Mouse (Mus musculus): ENCODE data around the gene Uckl1.

The Uckl1 gene

DNA sequence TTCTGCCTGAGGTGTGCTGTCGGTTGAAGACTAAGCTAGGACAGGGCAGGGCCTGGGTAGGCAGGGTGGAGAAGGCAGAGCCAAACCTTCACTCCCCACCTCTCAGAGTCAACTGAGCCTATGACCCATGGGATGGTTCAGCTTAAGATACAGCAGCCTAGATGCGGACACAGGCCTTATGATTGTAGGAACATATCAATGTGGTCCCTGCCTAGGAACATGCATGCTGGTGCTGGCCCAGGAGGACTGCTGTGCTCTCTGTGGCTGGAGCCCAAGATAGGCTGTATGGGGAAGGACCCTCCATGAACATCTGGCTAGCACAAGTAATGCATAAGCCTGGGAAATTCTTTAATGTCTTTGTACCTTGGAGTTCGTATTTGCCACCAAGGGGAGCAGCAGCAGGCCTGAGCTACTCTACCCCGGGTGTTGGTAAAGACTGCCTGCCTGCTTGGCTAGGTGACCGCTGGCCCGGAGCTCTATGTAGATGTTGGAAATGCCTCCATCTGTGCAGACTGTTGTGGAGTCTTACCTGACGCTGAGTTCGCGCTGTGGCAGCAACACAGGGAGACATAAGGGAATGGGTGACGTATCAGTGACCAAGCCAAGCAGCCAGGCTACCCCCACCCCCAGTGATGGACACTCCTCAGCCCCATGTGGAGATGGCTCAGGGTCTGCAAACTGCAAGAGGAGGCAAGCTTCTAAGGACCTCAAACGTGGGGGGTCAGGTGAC is 12.6 kb downstream of the Uckl1 start:
- peak; percentile 39 to 47 for DNase-seq

DNA sequence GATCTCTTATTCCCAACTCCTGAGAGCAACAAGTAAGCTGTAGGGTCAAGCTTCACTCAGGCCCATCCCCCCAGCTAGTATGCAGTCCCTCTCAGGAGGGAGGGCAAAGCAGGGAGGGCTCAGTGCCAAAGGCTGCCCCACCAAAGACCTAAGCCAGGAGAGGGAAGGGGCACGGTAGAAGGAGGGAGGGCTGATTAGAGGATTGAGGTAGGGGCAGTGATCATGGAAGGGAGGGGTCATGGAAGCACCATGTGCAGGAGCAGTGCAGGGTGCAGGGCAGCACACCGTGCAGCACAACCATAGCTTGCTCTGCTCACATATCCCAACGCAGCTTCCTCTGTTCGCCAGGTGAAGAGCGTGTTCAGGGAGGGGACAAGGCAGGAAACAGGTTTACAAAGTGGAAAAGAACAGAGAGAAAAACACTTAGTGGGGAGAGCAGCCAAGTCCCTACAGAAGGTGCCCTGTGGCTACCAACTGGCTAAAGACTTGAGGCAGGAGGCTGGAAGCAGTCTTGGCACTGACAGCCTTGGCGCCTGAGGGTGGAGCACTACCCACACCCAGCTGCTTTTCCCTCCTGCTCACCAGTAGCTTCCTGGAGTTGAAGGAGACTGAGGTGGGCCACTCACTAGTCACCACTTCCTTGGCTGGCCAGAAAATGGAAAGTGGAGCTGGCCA is 13.6 kb downstream of the Uckl1 start:
- peak; percentile 75 to 79 for DNase-seq

GRCm38 (mm10) chr2:181570375-181570774 is 14.3 kb downstream of the Uckl1 start:
- DNase-seq, result peak; percentile 15 to 29

- DNase-seq, result no peak
Measured at GRCm38 (mm10) chr2:181569856-181570255, 14.8 kb downstream of the Uckl1 start.

DNA sequence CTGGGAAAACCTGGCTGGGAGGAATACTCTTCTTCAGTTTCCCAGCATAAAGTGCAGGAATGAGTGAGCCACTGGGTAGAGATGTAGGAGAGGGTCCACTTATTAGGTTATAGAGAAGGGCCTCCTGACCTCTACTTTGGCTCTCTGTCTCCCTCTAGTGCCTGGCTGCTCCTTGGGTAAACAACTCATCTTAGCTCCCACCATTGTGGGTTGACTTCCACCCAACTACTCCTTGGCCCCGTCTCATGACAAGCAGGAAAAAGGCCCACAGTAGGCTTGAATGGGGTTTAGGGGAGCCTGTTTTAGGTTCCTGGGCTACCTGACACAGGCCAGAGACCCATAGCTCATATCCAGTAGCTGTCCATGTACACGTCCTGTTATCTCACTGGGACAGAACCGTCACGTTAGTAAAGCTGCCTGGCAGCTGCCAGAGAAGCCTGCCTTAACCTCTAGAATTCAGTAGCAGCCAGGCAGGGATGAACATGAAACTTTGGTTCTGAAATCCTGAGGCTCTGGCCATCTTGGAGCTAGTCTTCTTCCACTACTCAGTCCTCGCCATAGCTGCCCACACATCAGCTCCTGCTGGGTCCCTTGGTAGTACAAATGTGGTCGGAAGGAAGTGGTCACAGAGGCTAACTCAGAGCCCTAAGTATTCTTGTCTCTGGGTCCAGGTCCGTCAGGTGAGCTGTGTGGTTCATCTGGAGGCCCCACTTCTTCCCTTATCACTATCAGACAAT is 16.3 kb downstream of the Uckl1 start:
- DNase-seq, result peak; percentile 37 to 72

GRCm38 (mm10) chr2:181567338-181567737 is 17.4 kb downstream of the Uckl1 start:
- no peak for DNase-seq

DNA sequence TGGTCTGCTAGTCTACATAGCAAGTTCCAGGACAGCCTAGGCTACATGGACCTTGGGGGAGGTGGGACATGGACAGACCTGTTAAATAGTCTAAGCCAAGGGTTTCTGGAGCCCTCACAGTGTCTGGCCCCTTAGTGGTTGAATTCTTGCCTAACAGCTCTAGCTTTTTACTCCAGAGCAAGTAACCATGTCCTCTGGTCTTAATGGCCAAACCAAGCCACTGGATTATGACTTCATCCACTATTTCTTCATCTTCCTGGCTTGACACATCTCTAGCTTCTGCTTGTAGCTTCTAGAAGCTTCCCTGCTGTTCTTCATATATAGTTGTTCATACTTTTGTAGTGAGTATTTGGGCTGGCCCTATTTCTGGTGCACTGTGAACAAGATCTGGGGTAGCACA is 30.9 kb downstream of the Uckl1 start:
- DNase-seq, result no peak

- no peak for DNase-seq
Measured at GRCm38 (mm10) chr2:181550233-181550632, 34.5 kb downstream of the Uckl1 start.

DNA sequence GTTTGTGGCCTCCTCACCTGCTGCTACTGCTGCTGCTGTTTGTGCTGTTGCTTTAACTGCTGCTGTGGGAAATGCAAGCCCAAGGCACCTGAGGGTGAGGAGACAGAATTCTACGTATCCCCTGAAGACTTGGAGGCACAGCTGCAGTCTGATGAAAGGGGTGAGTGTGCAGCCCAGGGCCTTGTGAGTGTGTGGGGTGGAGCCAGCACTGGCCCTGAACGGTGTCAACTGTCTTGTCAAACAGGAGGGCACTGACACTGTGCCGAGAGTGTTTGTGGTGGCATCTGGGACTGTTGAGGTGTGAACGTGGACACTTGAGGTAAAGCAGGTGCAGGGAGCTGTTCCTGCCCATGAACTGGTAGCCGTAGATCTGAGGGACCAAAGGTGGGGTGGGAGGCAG is 36.0 kb downstream of the Uckl1 start:
- no peak for DNase-seq

DNA sequence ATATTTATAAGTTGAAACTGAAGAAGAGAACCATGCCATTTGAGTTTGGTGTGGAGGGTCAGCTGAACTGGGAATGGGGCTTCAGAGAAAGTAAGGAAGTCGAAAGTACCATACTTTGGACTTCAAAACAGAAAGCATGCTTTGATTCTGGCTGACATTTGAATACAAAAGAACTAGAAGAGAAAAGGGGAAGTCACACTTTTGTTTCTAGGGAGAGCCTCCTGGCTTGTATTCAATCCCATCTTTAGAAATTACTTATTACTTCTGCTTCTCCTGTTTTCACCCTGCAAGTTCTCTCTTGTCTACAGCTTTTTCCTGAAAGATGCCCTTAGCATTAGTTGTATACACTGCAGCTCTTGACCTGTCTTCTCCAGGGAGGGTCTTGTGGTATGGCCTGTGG is 36.5 kb downstream of the Uckl1 start:
- DNase-seq, result no peak

GRCm38 (mm10) chr2:181546142-181546541 is 38.5 kb downstream of the Uckl1 start:
- no peak for DNase-seq

GRCm38 (mm10) chr2:181541761-181542380 is 42.8 kb downstream of the Uckl1 start:
- DNase-seq, result no peak

DNA sequence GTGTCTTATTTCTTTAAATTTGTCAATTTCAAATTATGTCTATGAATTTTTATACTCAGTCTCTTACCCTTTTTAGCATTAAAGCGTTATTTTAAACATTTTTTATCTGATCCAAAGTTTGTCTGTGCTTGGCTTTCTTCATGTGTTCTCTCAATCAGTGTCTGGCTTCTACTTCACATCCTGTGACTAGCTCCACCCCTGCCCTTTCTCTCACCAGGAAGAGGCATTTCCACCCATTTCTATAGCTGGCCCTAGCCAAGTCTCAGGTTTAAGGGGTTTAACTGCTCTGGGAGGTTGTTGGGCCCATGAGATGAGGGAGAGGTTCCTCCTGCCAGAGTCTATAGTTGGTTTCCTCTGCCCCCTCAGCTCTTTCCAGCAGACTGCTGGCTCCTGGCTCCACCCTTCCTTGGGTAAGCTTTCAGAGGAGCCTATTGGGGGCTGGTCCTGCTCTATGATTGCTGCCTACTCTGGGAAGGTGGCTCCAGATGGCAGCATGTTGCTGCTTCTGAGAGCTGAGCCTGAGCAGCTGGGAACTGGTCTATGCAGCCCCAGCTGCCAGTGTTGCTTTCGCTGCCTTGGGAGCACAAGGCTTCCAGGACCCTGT is 47.1 kb downstream of the Uckl1 start:
- peak in 1 of 2 experiments; percentile 32 for DNase-seq

DNA sequence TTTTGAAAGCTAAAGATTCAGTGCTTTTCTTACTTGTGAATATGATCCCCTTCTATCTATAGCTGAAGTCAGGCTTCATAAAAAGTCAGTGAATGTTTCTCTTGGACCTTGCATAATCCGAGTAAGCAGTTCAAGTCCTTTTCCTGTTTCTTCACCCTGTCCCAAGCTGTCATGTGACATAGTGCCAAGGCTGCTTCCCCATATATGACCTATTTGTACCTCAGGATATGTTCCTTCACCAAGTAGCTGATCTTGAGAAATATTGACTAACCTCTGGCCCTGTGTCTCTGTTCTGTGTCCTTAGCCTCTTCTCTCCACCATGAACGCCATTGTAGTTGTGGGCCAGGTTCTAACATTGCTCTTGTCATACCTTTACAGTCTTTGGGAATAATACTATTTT is 48.3 kb downstream of the Uckl1 start:
- DNase-seq, result no peak

GRCm38 (mm10) chr2:181532589-181532988 is 52.1 kb downstream of the Uckl1 start:
- DNase-seq, result no peak

- no peak for DNase-seq
Measured at GRCm38 (mm10) chr2:181529076-181529475, 55.6 kb downstream of the Uckl1 start.

DNA sequence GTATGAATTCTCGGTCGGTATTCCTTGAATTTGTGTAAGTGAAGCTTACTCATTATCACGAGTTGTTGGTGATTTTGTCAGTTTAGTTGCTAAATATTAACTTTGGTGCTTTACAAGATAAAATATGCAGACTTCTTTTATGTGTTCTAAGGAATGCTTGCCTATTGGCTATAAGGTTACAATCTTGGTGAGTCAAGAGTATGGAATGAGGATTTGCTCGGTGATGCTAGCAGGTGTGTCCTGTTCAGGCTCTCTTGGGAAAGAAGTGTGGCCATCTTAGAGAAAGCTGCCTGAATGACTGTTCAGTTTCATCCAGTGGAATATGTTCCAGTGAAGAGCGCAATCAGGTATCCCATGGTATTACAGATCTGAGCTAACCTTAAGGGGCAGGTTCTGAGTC is 59.2 kb downstream of the Uckl1 start:
- no peak for DNase-seq

DNA sequence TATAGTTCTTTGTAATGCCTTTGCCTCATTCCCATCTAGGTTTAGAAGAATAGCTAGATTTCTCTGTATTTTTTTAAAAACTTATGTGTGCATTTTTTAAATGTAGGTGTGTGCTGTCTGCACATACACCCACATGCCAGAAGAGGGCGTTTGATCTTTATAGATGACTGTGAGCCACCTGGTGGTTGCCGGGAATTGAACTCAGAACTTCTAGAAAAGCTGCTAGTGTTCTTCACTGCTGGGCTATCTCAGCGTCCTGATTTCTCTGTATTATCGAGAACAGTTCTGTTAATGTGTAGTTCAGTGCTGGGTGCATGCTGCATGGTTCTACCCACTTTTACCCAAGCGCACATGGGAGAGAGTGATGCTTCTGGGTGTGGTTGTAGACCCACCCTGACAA is 61.9 kb downstream of the Uckl1 start:
- DNase-seq, result peak; percentile 22 to 55

GRCm38 (mm10) chr2:181521491-181521890 is 63.2 kb downstream of the Uckl1 start:
- DNase-seq, result no peak

DNA sequence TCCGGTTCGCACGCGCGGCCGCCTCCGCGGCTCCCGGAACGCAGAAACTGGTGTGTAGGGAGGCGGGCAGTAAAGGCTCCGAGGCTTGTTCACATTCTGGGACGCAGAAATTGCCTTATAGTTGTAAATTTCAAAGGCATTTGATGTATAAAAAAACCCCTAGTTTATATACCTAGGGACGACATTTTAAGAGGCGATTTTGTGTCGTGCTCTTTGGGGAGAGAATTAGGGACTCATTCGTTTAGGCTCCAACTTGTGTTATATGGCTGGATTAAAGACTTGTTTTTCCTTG is 63.8 kb downstream of the Uckl1 start:
- no peak for DNase-seq

DNA sequence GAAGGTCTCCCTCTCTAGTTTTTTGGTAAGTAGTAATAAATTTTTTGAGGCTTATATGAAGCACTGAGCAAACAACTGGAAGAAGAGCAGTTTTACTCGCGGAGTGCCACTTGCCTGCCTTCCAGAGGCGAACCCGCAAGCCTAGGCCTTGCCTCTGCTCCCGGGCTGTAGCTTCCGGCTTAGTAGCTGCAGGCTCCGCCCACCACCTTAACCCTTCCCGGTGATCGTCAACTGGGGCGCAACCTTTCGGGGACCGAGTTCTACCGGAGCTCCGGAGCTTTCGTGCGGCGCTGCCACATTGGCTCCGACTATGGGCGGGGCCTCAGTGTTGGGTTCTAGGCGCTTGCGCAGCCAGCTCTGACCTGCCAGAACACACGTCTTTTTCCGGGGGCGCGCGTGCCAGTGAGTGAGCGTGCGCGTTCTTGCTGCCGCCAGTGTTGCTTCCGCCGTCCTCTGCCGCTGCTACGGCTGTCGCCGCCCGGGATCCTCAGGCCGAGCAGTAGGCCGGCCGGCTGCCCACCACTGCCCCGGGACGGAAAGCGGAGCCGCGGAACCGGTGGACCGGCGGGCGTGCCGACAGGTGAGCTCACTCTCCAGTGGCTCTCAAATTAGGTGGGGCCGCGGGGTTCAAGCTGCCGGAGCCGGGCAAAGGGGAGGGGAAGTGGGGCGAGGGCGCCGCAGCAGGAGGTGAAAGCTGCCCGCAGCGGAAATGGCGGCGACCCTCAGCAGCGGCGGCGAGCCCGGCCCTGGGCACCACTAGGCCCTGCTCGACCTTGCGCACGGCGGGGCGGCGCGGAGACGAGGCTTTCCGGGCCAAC is 64.4 kb downstream of the Uckl1 start, which contains the start of gene Dnajc5:
Gene Dnajc5 (plus strand): TSS at position 368 of the 818 bp plus-strand sequence.
- peak; percentile 98 for DNase-seq

GRCm38 (mm10) chr2:181519201-181519600 is 65.5 kb downstream of the Uckl1 start:
- DNase-seq, result no peak
